Mouse (Mus musculus) CH12.LX (cell line): ENCODE results near the gene Appl1. TPM values are rescaled to one million over a fixed set of nuclear protein-coding genes. Genes with fewer than 3 reads are reported as not detected.

Source experiments
- DNase-seq: peaks from one replicate; pipeline ENCODE4 v3.0.0-alpha.2; 2013; ENCODE audit errors: extremely low read depth
- H3K27ac ChIP-seq: 2 replicates; pipeline ENCODE4 v1.5.1; 2012; ENCODE audit warnings: low read depth, mild to moderate bottlenecking, control low read depth, moderate library complexity; ENCODE audit not compliant: insufficient read depth
- H3K27me3 ChIP-seq: replicated peaks from 2 replicates; pipeline ENCODE3; 2012; ENCODE audit warnings: inconsistent platforms
- H3K36me3 ChIP-seq, 2 experiments: replicated peaks in 1 of 2; 2 replicates each; pipeline versions ENCODE3 to v1.6.1; 2012; ENCODE audit warnings: inconsistent platforms in 1 of 2, low read length in 1 of 2, mild to moderate bottlenecking in 1 of 2, mixed read lengths in 1 of 2, moderate library complexity in 1 of 2; ENCODE audit not compliant: control insufficient read depth in 1 of 2, insufficient read depth in 1 of 2
- H3K4me1 ChIP-seq, 2 experiments: 2 replicates each; pipeline ENCODE4 v1.6.1; 2012; ENCODE audit warnings: inconsistent platforms in 1 of 2, moderate library complexity in 1 of 2; ENCODE audit not compliant: insufficient read depth in 2 of 2, control insufficient read depth in 1 of 2
- H3K4me2 ChIP-seq: 2 replicates; pipeline ENCODE4 v1.6.1; 2012; ENCODE audit warnings: low read depth, mild to moderate bottlenecking, control low read depth; ENCODE audit not compliant: poor library complexity, insufficient read depth, severe bottlenecking
- H3K4me3 ChIP-seq, 3 experiments: fragments of 150-350 bp in 1 of 3; sonication (generic) in 1 of 3; replicated peaks in 1 of 3; 2 replicates each; pipeline versions ENCODE3 to v1.5.1; 2011 to 2012; ENCODE audit warnings: low read depth in 2 of 3, low read length in 2 of 3, mild to moderate bottlenecking in 2 of 3, moderate library complexity in 2 of 3, control low read depth in 1 of 3, improper control_type of control experiment in 1 of 3, inconsistent platforms in 1 of 3, mixed read lengths in 1 of 3; ENCODE audit not compliant: poor library complexity in 1 of 3
- H3K79me2 ChIP-seq: replicated peaks from 2 replicates; pipeline ENCODE4 v1.6.1; 2012; ENCODE audit warnings: mild to moderate bottlenecking, moderate library complexity; ENCODE audit not compliant: control insufficient read depth, poor library complexity, insufficient read depth, severe bottlenecking; ENCODE audit errors: extremely low read depth
- H3K9ac ChIP-seq: 2 replicates; pipeline ENCODE4 v1.6.1; 2012; ENCODE audit warnings: low read depth, mild to moderate bottlenecking, control low read depth, moderate library complexity; ENCODE audit not compliant: insufficient read depth
- H3K9me3 ChIP-seq: replicated peaks from 2 replicates; pipeline ENCODE3; 2012; ENCODE audit warnings: low read length, inconsistent platforms, mixed read lengths
- BHLHE40 ChIP-seq: IDR thresholded peaks from 2 replicates; pipeline ENCODE4 v1.6.1; 2011; ENCODE audit warnings: mild to moderate bottlenecking, low read depth, low read length, improper control_type of control experiment
- CHD2 ChIP-seq: IDR thresholded peaks from 2 replicates; pipeline ENCODE4 v1.6.1; 2011; ENCODE audit warnings: low read length, improper control_type of control experiment
- CTCF ChIP-seq, 2 experiments: IDR thresholded peaks in 1 of 2; conservative IDR thresholded peaks in 1 of 2; 2 replicates each; pipeline ENCODE4 v1.5.1; 2011 to 2012; ENCODE audit warnings: low read depth in 2 of 2, low read length in 2 of 2, improper control_type of control experiment in 1 of 2, inconsistent platforms in 1 of 2, mild to moderate bottlenecking in 1 of 2, moderate library complexity in 1 of 2
- ELF1 ChIP-seq: IDR thresholded peaks from 2 replicates; pipeline ENCODE4 v1.6.1; 2014; ENCODE audit warnings: low read depth, mild to moderate bottlenecking, inconsistent platforms, low read length, improper control_type of control experiment
- EP300 ChIP-seq: IDR thresholded peaks from 2 replicates; pipeline ENCODE4 v1.6.1; 2011; ENCODE audit warnings: low read length, improper control_type of control experiment
- ETS1 ChIP-seq: conservative IDR thresholded peaks from 2 replicates; pipeline ENCODE4 v1.6.1; 2012; ENCODE audit warnings: low read depth, mild to moderate bottlenecking, inconsistent platforms, low read length, improper control_type of control experiment, moderate library complexity
- GABPA ChIP-seq: IDR thresholded peaks from 2 replicates; pipeline ENCODE4 v1.6.1; 2012; ENCODE audit warnings: low read depth, low read length, improper control_type of control experiment, inconsistent platforms; ENCODE audit not compliant: insufficient replicate concordance
- IRF4 ChIP-seq: IDR thresholded peaks from 2 replicates; pipeline ENCODE4 v1.6.1; 2014; ENCODE audit warnings: low read depth, mild to moderate bottlenecking, inconsistent platforms, low read length, improper control_type of control experiment
- JUN ChIP-seq: IDR thresholded peaks from 2 replicates; pipeline ENCODE4 v1.6.1; 2011; ENCODE audit warnings: low read depth, mild to moderate bottlenecking, low read length, improper control_type of control experiment, moderate library complexity; ENCODE audit not compliant: insufficient read depth
- JUND ChIP-seq: conservative IDR thresholded peaks from 2 replicates; pipeline ENCODE4 v1.6.1; 2011; ENCODE audit warnings: low read depth, low read length, improper control_type of control experiment
- KAT2A ChIP-seq: IDR thresholded peaks from 2 replicates; pipeline ENCODE4 v1.6.1; 2012; ENCODE audit warnings: low read length, improper control_type of control experiment, inconsistent platforms; ENCODE audit not compliant: insufficient replicate concordance
- MAFK ChIP-seq: IDR thresholded peaks from 2 replicates; pipeline ENCODE4 v1.6.1; 2011; ENCODE audit warnings: low read length, improper control_type of control experiment; ENCODE audit not compliant: insufficient replicate concordance
- MAX ChIP-seq: IDR thresholded peaks from 2 replicates; pipeline ENCODE4 v1.6.1; 2011; ENCODE audit warnings: low read length, improper control_type of control experiment
- MAZ ChIP-seq: IDR thresholded peaks from 2 replicates; pipeline ENCODE4 v1.6.1; 2012; ENCODE audit warnings: low read depth, mild to moderate bottlenecking, inconsistent platforms, low read length, improper control_type of control experiment, moderate library complexity
- MEF2A ChIP-seq: IDR thresholded peaks from 2 replicates; pipeline ENCODE4 v1.6.1; 2014; ENCODE audit warnings: low read depth, mild to moderate bottlenecking, inconsistent platforms, low read length, improper control_type of control experiment, borderline replicate concordance
- MXI1 ChIP-seq: IDR thresholded peaks from 2 replicates; pipeline ENCODE4 v1.6.1; 2011; ENCODE audit warnings: mild to moderate bottlenecking, low read depth, low read length, improper control_type of control experiment
- MYC ChIP-seq: IDR thresholded peaks from 2 replicates; pipeline ENCODE4 v1.6.1; 2011; ENCODE audit warnings: low read depth, mild to moderate bottlenecking, improper control_type of control experiment, low read length
- NELFE ChIP-seq: IDR thresholded peaks from 2 replicates; pipeline ENCODE4 v1.6.1; 2011; ENCODE audit warnings: low read depth, low read length, improper control_type of control experiment
- NRF1 ChIP-seq: IDR thresholded peaks from 2 replicates; pipeline ENCODE4 v1.6.1; 2014; ENCODE audit warnings: low read depth, mild to moderate bottlenecking, inconsistent platforms, low read length, improper control_type of control experiment, moderate library complexity
- PAX5 ChIP-seq: IDR thresholded peaks from 2 replicates; pipeline ENCODE4 v1.6.1; 2012; ENCODE audit warnings: low read length, inconsistent platforms, mixed read lengths
- POLR2AphosphoS2 ChIP-seq: IDR thresholded peaks from 2 replicates; pipeline ENCODE4 v1.6.1; 2011; ENCODE audit warnings: low read depth, low read length, improper control_type of control experiment
- RAD21 ChIP-seq: IDR thresholded peaks from 2 replicates; pipeline ENCODE4 v1.6.1; 2011; ENCODE audit warnings: low read depth, mild to moderate bottlenecking, low read length, improper control_type of control experiment, moderate library complexity
- RCOR1 ChIP-seq: conservative IDR thresholded peaks from 2 replicates; pipeline ENCODE4 v1.6.1; 2012; ENCODE audit warnings: low read depth, mild to moderate bottlenecking, inconsistent platforms, low read length, improper control_type of control experiment
- SIN3A ChIP-seq: IDR thresholded peaks from 2 replicates; pipeline ENCODE4 v1.6.1; 2012; ENCODE audit warnings: low read length, improper control_type of control experiment, inconsistent platforms
- SMC3 ChIP-seq: IDR thresholded peaks from 2 replicates; pipeline ENCODE4 v1.6.1; 2011; ENCODE audit warnings: low read depth, low read length, improper control_type of control experiment
- TBP ChIP-seq: conservative IDR thresholded peaks from 2 replicates; pipeline ENCODE4 v1.6.1; 2011; ENCODE audit warnings: low read depth, low read length, improper control_type of control experiment
- TCF12 ChIP-seq: IDR thresholded peaks from 2 replicates; pipeline ENCODE4 v1.6.1; 2014; ENCODE audit warnings: low read depth, mild to moderate bottlenecking, inconsistent platforms, low read length, improper control_type of control experiment
- UBTF ChIP-seq: IDR thresholded peaks from 2 replicates; pipeline ENCODE4 v1.6.1; 2012; ENCODE audit warnings: low read depth, mild to moderate bottlenecking, inconsistent platforms, low read length, improper control_type of control experiment, moderate library complexity
- USF1 ChIP-seq: IDR thresholded peaks from 2 replicates; pipeline ENCODE4 v1.6.1; 2014; ENCODE audit warnings: low read depth, mild to moderate bottlenecking, inconsistent platforms, low read length, improper control_type of control experiment
- USF2 ChIP-seq: conservative IDR thresholded peaks from 2 replicates; pipeline ENCODE4 v1.6.1; 2011; ENCODE audit warnings: low read depth, low read length, improper control_type of control experiment
- ZC3H11A ChIP-seq: IDR thresholded peaks from 2 replicates; pipeline ENCODE4 v1.6.1; 2012; ENCODE audit warnings: low read depth, mild to moderate bottlenecking, inconsistent platforms, low read length, improper control_type of control experiment
- ZKSCAN1 ChIP-seq: IDR thresholded peaks from 2 replicates; pipeline ENCODE4 v1.6.1; 2012; ENCODE audit warnings: low read depth, inconsistent platforms, low read length, improper control_type of control experiment, borderline replicate concordance
- ZMIZ1 ChIP-seq: IDR thresholded peaks from 2 replicates; pipeline ENCODE4 v1.6.1; 2012; ENCODE audit warnings: low read depth, mild to moderate bottlenecking, inconsistent platforms, low read length, improper control_type of control experiment
- ZNF384 ChIP-seq: IDR thresholded peaks from 2 replicates; pipeline ENCODE4 v1.6.1; 2012; ENCODE audit warnings: low read depth, low read length, improper control_type of control experiment, inconsistent platforms
- dilution Hi-C: fragments of 300-500 bp; cut with MboI; formaldehyde crosslinking; loops from 2 replicates; pipeline ENCODE4 v1.14.3; 2020; ENCODE audit warnings: low sequenced_read_pairs; ENCODE audit not compliant: extremely low pct_unique_long_range_greater_than_20kb, extremely low pct_ligation_motif_present
- in situ Hi-C: fragments of 300-500 bp; cut with MboI; formaldehyde crosslinking; loops from 3 replicates; pipeline ENCODE4 v1.14.3; 2019; ENCODE audit warnings: low sequenced_read_pairs, low pct_ligation_motif_present, low pct_unique_long_range_greater_than_20kb, mixed read lengths
- polyA plus RNA-seq: library from polyadenylated mRNA; unstranded; fragments of >175 nt; gene quantifications from 2 replicates; pipeline ENCODE4 v1.2.1, GENCODE M21; 2012; ENCODE audit warnings: low read depth; ENCODE audit not compliant: insufficient read length
- total RNA-seq, 2 experiments: library from RNA; depleted of rRNA; stranded (reverse); fragments of 300-350 nt in 1 of 2; fragments of >200 nt in 1 of 2; gene quantifications; 2 replicates each; pipeline ENCODE4 v1.2.3; 2012 to 2014

The Appl1 gene
- total and polyA plus RNA-seq, 3 experiments: 9.0 to 11.9 (median 11.0) TPM

- Histone ChIP-seq H3K9me3 (no peaks in the 10 kb centered on the region), H3K9ac (no peak overlapping the region), H3K4me1 (peaks cover 0 to 3% of the 10 kb centered on the region in 2 experiments; a peak in 1 of 4 replicates), H3K4me3 (no peak overlapping the region), H3K36me3 (peaks cover 5 to 33% of the 10 kb centered on the region in 2 experiments), H3K4me2 (no peak overlapping the region), H3K79me2 (no peaks in the 10 kb centered on the region)
- dilution Hi-C loops (no loop called here), in situ Hi-C loops (no loop called here)
- no peak for DNase-seq
- TF ChIP-seq TCF12 (0 out of 2 replicates have a peak, but pooled peaks have one; percentile 22), ZKSCAN1 (no peak), CTCF (conservative IDR thresholded peaks at IDR 0.05 in 1 of 2, IDR thresholded peaks at IDR 0.05 in 1 of 2; ENCODE audit: low read depth in 2 of 2, low read length in 2 of 2) (no peak), USF1 (no peak), ZC3H11A (no peak), RAD21 (no peak), TBP (no peak), ELF1 (no peak), BHLHE40 (peak; percentile 40), CHD2 (no peak; the same call in 1 of the 2 replicates), RCOR1 (0 out of 2 replicates have a peak, but pooled peaks have one; percentile 78), ZNF384 (no peak), USF2 (no peak), JUN (peak; percentile 94), MEF2A (no peak), GABPA (no peak), MAFK (0 out of 2 replicates have a peak, but pooled peaks have one; percentile 42), MAZ (no peak), PAX5 (no peak), ETS1 (no peak), NELFE (no peak), SMC3 (no peak), POLR2AphosphoS2 (no peak), IRF4 (peak; percentile 90), MXI1 (no peak), MYC (no peak), MAX (no peak), NRF1 (no peak), KAT2A (no peak), EP300 (peak; percentile 93), JUND (peak; percentile 89), ZMIZ1 (no peak), SIN3A (no peak), UBTF (no peak)
- TF ChIP-seq, all 38 proteins: peak for 8
- Histone ChIP-seq H3K27me3 (no peaks in the 10 kb centered on the region), H3K27ac (no peak overlapping the region)
Observed at GRCm38 (mm10) chr14:26919310-26919709, 51.7 kb downstream of the Appl1 start.
